Comparison of ENCODE assay signal across 22 mouse cellular contexts in genomic region chr1:160133464-160134079, GRCm38 (mm10). TPM values are rescaled to one million over a fixed set of nuclear protein-coding genes. Genes with fewer than 3 reads are reported as not detected.
"Had no signal": no experiment of that assay in that cellular context is flagged by ENCODE, and none has a peak within 500 bp of the region (broad histone marks: within the 10 kb centered on the region; RNA-seq: fewer than 3 reads in every experiment).

No protein-coding gene starts in this region.

- H3K27me3 ChIP-seq: liver, embryonic 12.5 days; liver, embryonic 15.5 days; midbrain, embryonic 13.5 days; neural tube, embryonic 13.5 days had no signal

- H3K9ac ChIP-seq: limb, embryonic 13.5 days; liver, embryonic 12.5 days; liver, embryonic 15.5 days; midbrain, embryonic 13.5 days; neural tube, embryonic 13.5 days had no signal

- H3K4me3 ChIP-seq: layer of hippocampus, adult 2 months; limb, embryonic 10.5 days; limb, embryonic 13.5 days; liver, embryonic 12.5 days; liver, embryonic 15.5 days; megakaryocyte, embryonic 14.5 days; midbrain, embryonic 10.5 days; midbrain, embryonic 13.5 days; myocyte; neural tube, embryonic 13.5 days had no signal

- H3K4me2 ChIP-seq: limb, embryonic 13.5 days; liver, embryonic 12.5 days; liver, embryonic 15.5 days; midbrain, embryonic 13.5 days; neural tube, embryonic 13.5 days had no signal

- H3K27ac ChIP-seq: kidney, postnatal 0 days; layer of hippocampus, adult 2 months; limb, embryonic 10.5 days; limb, embryonic 13.5 days; liver, embryonic 12.5 days; liver, embryonic 15.5 days; midbrain, embryonic 10.5 days; midbrain, embryonic 13.5 days; neural tube, embryonic 13.5 days had no signal

- ATAC-seq: liver, embryonic 12.5 days; midbrain, embryonic 13.5 days; midbrain, embryonic 16.5 days had no signal

- H3K36me3 ChIP-seq: limb, embryonic 10.5 days; limb, embryonic 13.5 days; liver, embryonic 12.5 days; liver, embryonic 15.5 days; midbrain, embryonic 10.5 days; midbrain, embryonic 13.5 days; neural tube, embryonic 13.5 days had no signal

- H3K9me3 ChIP-seq: limb, embryonic 10.5 days; limb, embryonic 13.5 days; liver, embryonic 12.5 days; liver, embryonic 15.5 days; midbrain, embryonic 10.5 days; midbrain, embryonic 13.5 days; neural tube, embryonic 13.5 days had no signal

- H3K4me1 ChIP-seq: limb, embryonic 10.5 days; liver, embryonic 12.5 days; liver, embryonic 15.5 days; megakaryocyte, embryonic 14.5 days; midbrain, embryonic 10.5 days; midbrain, embryonic 13.5 days; neural tube, embryonic 13.5 days had no signal

- DNase-seq: kidney, adult 11 months; kidney, adult 9 months; kidney, postnatal 25 days; layer of hippocampus, adult 9-11 months; liver; retina, postnatal 1 day; right cerebral cortex, postnatal 25 days; thymus, adult 2 months; thymus, postnatal 14 days; thymus, postnatal 4 days had no signal

RNA-seq across cellular contexts. Expression of gene Tnn, which starts 19.8 kb away (rescaled TPM):
- polyA plus RNA-seq: limb, embryonic 10.5 days; midbrain, embryonic 10.5 days; myocyte had no signal
